Mouse (Mus musculus) heart, embryonic 15.5 days (tissue): ENCODE results near the gene Arih2. TPM values are rescaled to one million over a fixed set of nuclear protein-coding genes. Genes with fewer than 3 reads are reported as not detected.

ENCODE experiments used
- ATAC-seq: fragments of 200-750 bp; cut with Nextera tagmentation; replicated peaks from 2 replicates; pipeline ENCODE4 v1.8.0; 2017; ENCODE audit warnings: low read depth, moderate TSS enrichment; ENCODE audit not compliant: insufficient number of reproducible peaks, insufficient read depth, low FRiP score
- H3K27ac ChIP-seq: fragments of 300-500 bp; sonication (generic); 2 replicates; pipeline ENCODE4 v1.5.1; 2015; ENCODE audit warnings: mild to moderate bottlenecking, inconsistent platforms
- H3K27me3 ChIP-seq: fragments of 300-500 bp; sonication (generic); 2 replicates; pipeline ENCODE4 v1.6.1; 2015; ENCODE audit warnings: inconsistent platforms
- H3K36me3 ChIP-seq: fragments of 300-500 bp; sonication (generic); 2 replicates; pipeline ENCODE4 v1.6.1; 2015; ENCODE audit warnings: mild to moderate bottlenecking, inconsistent platforms
- H3K4me1 ChIP-seq: fragments of 300-500 bp; sonication (generic); replicated peaks from 2 replicates; pipeline ENCODE4 v1.6.1; 2015; ENCODE audit warnings: inconsistent platforms
- H3K4me2 ChIP-seq: fragments of 300-500 bp; sonication (generic); 2 replicates; pipeline ENCODE4 v1.6.1; 2015; ENCODE audit warnings: inconsistent platforms, mild to moderate bottlenecking, moderate library complexity
- H3K4me3 ChIP-seq: fragments of 300-500 bp; sonication (generic); 2 replicates; pipeline ENCODE4 v1.5.1; 2015; ENCODE audit warnings: mild to moderate bottlenecking, inconsistent platforms
- H3K9ac ChIP-seq: fragments of 300-500 bp; sonication (generic); 2 replicates; pipeline ENCODE4 v1.6.1; 2015; ENCODE audit warnings: mild to moderate bottlenecking, inconsistent platforms
- H3K9me3 ChIP-seq: fragments of 300-500 bp; sonication (generic); replicated peaks from 2 replicates; pipeline ENCODE4 v1.6.1; 2016; ENCODE audit warnings: inconsistent platforms
- WGBS: fragments of 180-500 bp; shearing (Covaris S2); methylation state at CpG from one replicate; pipeline ENCODE4 v1.1.7; 2015; ENCODE audit warnings: mixed read lengths; 5-methylcytosine and 5-hydroxymethylcytosine counted together
- polyA plus RNA-seq: library from polyadenylated mRNA; unstranded; fragments of >200 nt; fragmentation: Nextera tagmentation; extraction: Ambion mirVana; gene quantifications from 2 replicates; pipeline ENCODE4 v1.2.1, GENCODE M21; 2015

The Arih2 gene
- polyA plus RNA-seq, 1 experiment from 2014 or later = 38.3 TPM

DNA sequence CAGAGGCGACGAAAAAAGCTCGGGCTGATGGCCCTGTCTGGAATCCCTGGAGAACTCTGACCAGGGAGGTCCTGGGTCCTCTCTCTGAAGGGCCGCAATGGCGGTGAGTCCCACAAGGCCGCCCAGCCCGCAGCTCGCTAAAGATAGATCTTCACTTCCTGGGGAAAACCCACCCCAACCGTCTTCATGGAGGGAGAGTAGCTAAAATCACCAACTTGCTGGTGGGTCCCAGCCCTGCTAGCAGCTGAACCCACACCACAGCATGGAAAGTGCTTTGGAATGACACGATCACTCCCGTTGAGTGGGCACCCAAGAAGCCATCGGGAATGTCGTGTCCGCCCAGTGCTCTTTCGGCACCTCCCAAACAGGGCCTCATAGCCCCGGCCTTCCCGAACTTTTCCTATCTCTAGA is 80.7 kb downstream of the Arih2 start:
- Histone ChIP-seq H3K27ac (peak overlapping the region; percentile 98), H3K9me3 (no peaks in the 10 kb centered on the region), H3K4me3 (peak overlapping the region; percentile 85), H3K4me1 (peaks cover 41% of the 10 kb centered on the region), H3K9ac (peak overlapping the region; percentile 86; the same call in 1 of the 2 replicates), H3K36me3 (peaks cover 52% of the 10 kb centered on the region), H3K27me3 (no peaks in the 10 kb centered on the region), H3K4me2 (peak overlapping the region; percentile 99)
- ATAC-seq = no peak
- WGBS = 66% methylated on average over 17 of the region's 17 CpGs

- Histone ChIP-seq H3K9ac (peak overlapping the region; percentile 86), H3K27ac (peak overlapping the region; percentile 98), H3K36me3 (peaks cover 50% of the 10 kb centered on the region), H3K4me2 (peak overlapping the region; percentile 99), H3K4me3 (peak overlapping the region; percentile 85), H3K9me3 (no peaks in the 10 kb centered on the region), H3K27me3 (no peaks in the 10 kb centered on the region), H3K4me1 (peaks cover 39% of the 10 kb centered on the region)
- 11% methylated on average over 18 of the region's 18 CpGs for WGBS
- ATAC-seq = no peak
Measured at GRCm38 (mm10) chr9:108567931-108568419, 81.2 kb downstream of the Arih2 start.

GRCm38 (mm10) chr9:108566815-108567776 is 82.1 kb downstream of the Arih2 start, which contains the start of gene Ndufaf3:
Gene Ndufaf3, minus strand, starts transcription at chr9:108567434.
- H3K9ac ChIP-seq = peak within 1 kb of the TSS; percentile 86
- H3K9me3 ChIP-seq = no peaks in the 10 kb centered on the region
- peaks cover 39% of the 10 kb centered on the region for H3K4me1 ChIP-seq
- WGBS = under 1% methylated on average over 73 of the region's 73 CpGs
- H3K4me3 ChIP-seq = peak within 1 kb of the TSS; percentile 85
- H3K27me3 ChIP-seq = no peaks in the 10 kb centered on the region
- peak; percentile 84 for ATAC-seq
- H3K27ac ChIP-seq = peak within 1 kb of the TSS; percentile 98
- H3K36me3 ChIP-seq = peaks cover 47% of the 10 kb centered on the region
- peak within 1 kb of the TSS; percentile 99 for H3K4me2 ChIP-seq

- no peak for ATAC-seq
- peak overlapping the region; percentile 99 for H3K4me2 ChIP-seq
- 11% methylated on average over 35 of the region's 35 CpGs for WGBS
- H3K9ac ChIP-seq = peak overlapping the region; percentile 86
- peaks cover 47% of the 10 kb centered on the region for H3K4me1 ChIP-seq
- no peaks in the 10 kb centered on the region for H3K9me3 ChIP-seq
- H3K4me3 ChIP-seq = peak overlapping the region; percentile 85
- H3K27ac ChIP-seq = peak overlapping the region; percentile 98
- peaks cover 43% of the 10 kb centered on the region for H3K36me3 ChIP-seq
- no peaks in the 10 kb centered on the region for H3K27me3 ChIP-seq
Measured at GRCm38 (mm10) chr9:108565881-108566814, 83.0 kb downstream of the Arih2 start.

DNA sequence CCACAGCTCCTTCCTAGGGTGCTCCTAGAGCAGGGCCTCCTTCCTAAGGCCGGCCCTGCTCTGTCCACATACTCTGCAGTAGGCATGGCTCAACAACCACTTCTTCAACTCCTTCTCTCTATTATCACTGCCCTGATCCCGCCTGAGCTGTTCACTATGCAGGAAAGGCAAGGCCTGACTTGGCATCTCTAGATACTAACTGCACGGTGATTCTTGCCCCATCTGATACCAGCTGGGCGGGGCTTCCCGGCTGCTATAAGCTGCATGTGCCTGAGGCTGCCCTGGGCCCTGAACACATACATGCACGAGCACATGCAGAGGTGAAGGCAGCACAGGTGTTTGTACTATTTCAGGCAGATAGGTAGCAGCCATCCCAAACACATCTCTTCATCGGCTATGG is 85.1 kb downstream of the Arih2 start:
- H3K36me3 ChIP-seq = peaks cover 44% of the 10 kb centered on the region
- whole genome bisulfite sequencing = 75% methylated on average over 7 of the region's 7 CpGs

DNA sequence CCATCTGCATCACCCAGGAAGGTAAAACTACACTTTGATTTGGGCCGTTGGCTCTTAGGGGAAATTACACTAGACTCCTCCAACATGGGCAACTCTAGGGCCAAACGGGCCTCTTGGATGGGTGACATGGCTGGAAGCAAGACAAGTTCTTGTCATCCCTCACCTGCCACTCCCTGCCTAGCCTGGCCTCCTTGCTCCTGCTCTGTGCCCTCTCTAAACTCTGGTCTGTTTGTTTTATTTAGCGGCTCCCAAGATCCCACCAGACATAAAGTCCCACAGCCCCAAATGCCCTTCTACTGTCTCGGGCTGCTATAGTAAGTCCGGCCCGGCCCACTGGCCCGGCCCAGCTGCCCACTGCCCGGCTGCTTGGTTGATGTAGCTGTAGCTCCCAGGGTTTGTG is 85.5 kb downstream of the Arih2 start:
- Histone ChIP-seq H3K4me3 (no peak overlapping the region), H3K9ac (no peak overlapping the region), H3K27ac (no peak overlapping the region), H3K4me2 (no peak overlapping the region), H3K36me3 (peaks cover 49% of the 10 kb centered on the region), H3K4me1 (peaks cover 35% of the 10 kb centered on the region), H3K27me3 (no peaks in the 10 kb centered on the region), H3K9me3 (no peaks in the 10 kb centered on the region)
- no peak for ATAC-seq
- WGBS = 87% methylated on average over 8 of the region's 8 CpGs

More for the DNA sequence above, 85.1 kb downstream of the Arih2 start:
- no peak overlapping the region for H3K27ac ChIP-seq
- H3K4me2 ChIP-seq = no peak overlapping the region
- no peak overlapping the region for H3K4me3 ChIP-seq
- H3K4me1 ChIP-seq = peaks cover 40% of the 10 kb centered on the region
- no peaks in the 10 kb centered on the region for H3K27me3 ChIP-seq
- H3K9ac ChIP-seq = no peak overlapping the region
- ATAC-seq = no peak
- H3K9me3 ChIP-seq = no peaks in the 10 kb centered on the region

- Histone ChIP-seq H3K27me3 (no peaks in the 10 kb centered on the region), H3K9me3 (no peaks in the 10 kb centered on the region), H3K9ac (peak within 1 kb of the TSS; percentile 77), H3K36me3 (peaks cover 72% of the 10 kb centered on the region), H3K4me1 (peaks cover 16% of the 10 kb centered on the region), H3K4me2 (peak within 1 kb of the TSS; percentile 75), H3K27ac (peak within 1 kb of the TSS; percentile 83), H3K4me3 (peak within 1 kb of the TSS; percentile 63)
- WGBS = under 1% methylated on average over 53 of the region's 53 CpGs
- peak; percentile 98 for ATAC-seq
Measured at GRCm38 (mm10) chr9:108560227-108560841, 88.9 kb downstream of the Arih2 start, which contains the start of gene Impdh2. Gene Impdh2, plus strand, starts transcription at chr9:108560286.

- H3K27ac ChIP-seq = no peak overlapping the region
- no peak overlapping the region for H3K9ac ChIP-seq
- H3K36me3 ChIP-seq = peaks cover 72% of the 10 kb centered on the region
- WGBS = 86% methylated on average over 4 of the region's 4 CpGs
- H3K4me1 ChIP-seq = peaks cover 16% of the 10 kb centered on the region
- H3K4me2 ChIP-seq = no peak overlapping the region
- no peaks in the 10 kb centered on the region for H3K27me3 ChIP-seq
- no peak for ATAC-seq
- no peaks in the 10 kb centered on the region for H3K9me3 ChIP-seq
- no peak overlapping the region for H3K4me3 ChIP-seq
Measured at GRCm38 (mm10) chr9:108559169-108559568, 90.0 kb downstream of the Arih2 start.
